Mouse (Mus musculus) CH12.LX (cell line): ENCODE measurements at regions not wholly inside any gene's neighbourhood (a gene's known extent, or its start where the extent isn't known, plus 50 kb on each side); places are given as distances from the start of the nearest gene placed in this dataset.

Experiments used
- DNase-seq: peaks from one replicate; pipeline ENCODE4 v3.0.0-alpha.2; 2013; ENCODE audit errors: extremely low read depth
- H3K27ac ChIP-seq: 2 replicates; pipeline ENCODE4 v1.5.1; 2012; ENCODE audit warnings: low read depth, mild to moderate bottlenecking, control low read depth, moderate library complexity; ENCODE audit not compliant: insufficient read depth
- H3K27me3 ChIP-seq: replicated peaks from 2 replicates; pipeline ENCODE3; 2012; ENCODE audit warnings: inconsistent platforms
- H3K36me3 ChIP-seq, 2 experiments: replicated peaks in 1 of 2; 2 replicates each; pipeline versions ENCODE3 to v1.6.1; 2012; ENCODE audit warnings: inconsistent platforms in 1 of 2, low read length in 1 of 2, mild to moderate bottlenecking in 1 of 2, mixed read lengths in 1 of 2, moderate library complexity in 1 of 2; ENCODE audit not compliant: control insufficient read depth in 1 of 2, insufficient read depth in 1 of 2
- H3K4me1 ChIP-seq, 2 experiments: 2 replicates each; pipeline ENCODE4 v1.6.1; 2012; ENCODE audit warnings: inconsistent platforms in 1 of 2, moderate library complexity in 1 of 2; ENCODE audit not compliant: insufficient read depth in 2 of 2, control insufficient read depth in 1 of 2
- H3K4me2 ChIP-seq: 2 replicates; pipeline ENCODE4 v1.6.1; 2012; ENCODE audit warnings: low read depth, mild to moderate bottlenecking, control low read depth; ENCODE audit not compliant: poor library complexity, insufficient read depth, severe bottlenecking
- H3K4me3 ChIP-seq, 3 experiments: fragments of 150-350 bp in 1 of 3; sonication (generic) in 1 of 3; replicated peaks in 1 of 3; 2 replicates each; pipeline versions ENCODE3 to v1.5.1; 2011 to 2012; ENCODE audit warnings: low read depth in 2 of 3, low read length in 2 of 3, mild to moderate bottlenecking in 2 of 3, moderate library complexity in 2 of 3, control low read depth in 1 of 3, improper control_type of control experiment in 1 of 3, inconsistent platforms in 1 of 3, mixed read lengths in 1 of 3; ENCODE audit not compliant: poor library complexity in 1 of 3
- H3K79me2 ChIP-seq: replicated peaks from 2 replicates; pipeline ENCODE4 v1.6.1; 2012; ENCODE audit warnings: mild to moderate bottlenecking, moderate library complexity; ENCODE audit not compliant: control insufficient read depth, poor library complexity, insufficient read depth, severe bottlenecking; ENCODE audit errors: extremely low read depth
- H3K9ac ChIP-seq: 2 replicates; pipeline ENCODE4 v1.6.1; 2012; ENCODE audit warnings: low read depth, mild to moderate bottlenecking, control low read depth, moderate library complexity; ENCODE audit not compliant: insufficient read depth
- H3K9me3 ChIP-seq: replicated peaks from 2 replicates; pipeline ENCODE3; 2012; ENCODE audit warnings: low read length, inconsistent platforms, mixed read lengths
- BHLHE40 ChIP-seq: IDR thresholded peaks from 2 replicates; pipeline ENCODE4 v1.6.1; 2011; ENCODE audit warnings: mild to moderate bottlenecking, low read depth, low read length, improper control_type of control experiment
- CHD2 ChIP-seq: IDR thresholded peaks from 2 replicates; pipeline ENCODE4 v1.6.1; 2011; ENCODE audit warnings: low read length, improper control_type of control experiment
- E2F4 ChIP-seq: IDR thresholded peaks from 2 replicates; pipeline ENCODE4 v1.6.1; 2011; ENCODE audit warnings: low read depth, low read length, improper control_type of control experiment; ENCODE audit not compliant: insufficient replicate concordance
- ELF1 ChIP-seq: IDR thresholded peaks from 2 replicates; pipeline ENCODE4 v1.6.1; 2014; ENCODE audit warnings: low read depth, mild to moderate bottlenecking, inconsistent platforms, low read length, improper control_type of control experiment
- ETS1 ChIP-seq: conservative IDR thresholded peaks from 2 replicates; pipeline ENCODE4 v1.6.1; 2012; ENCODE audit warnings: low read depth, mild to moderate bottlenecking, inconsistent platforms, low read length, improper control_type of control experiment, moderate library complexity
- IRF4 ChIP-seq: IDR thresholded peaks from 2 replicates; pipeline ENCODE4 v1.6.1; 2014; ENCODE audit warnings: low read depth, mild to moderate bottlenecking, inconsistent platforms, low read length, improper control_type of control experiment
- MAFK ChIP-seq: IDR thresholded peaks from 2 replicates; pipeline ENCODE4 v1.6.1; 2011; ENCODE audit warnings: low read length, improper control_type of control experiment; ENCODE audit not compliant: insufficient replicate concordance
- MAX ChIP-seq: IDR thresholded peaks from 2 replicates; pipeline ENCODE4 v1.6.1; 2011; ENCODE audit warnings: low read length, improper control_type of control experiment
- MAZ ChIP-seq: IDR thresholded peaks from 2 replicates; pipeline ENCODE4 v1.6.1; 2012; ENCODE audit warnings: low read depth, mild to moderate bottlenecking, inconsistent platforms, low read length, improper control_type of control experiment, moderate library complexity
- MXI1 ChIP-seq: IDR thresholded peaks from 2 replicates; pipeline ENCODE4 v1.6.1; 2011; ENCODE audit warnings: mild to moderate bottlenecking, low read depth, low read length, improper control_type of control experiment
- NELFE ChIP-seq: IDR thresholded peaks from 2 replicates; pipeline ENCODE4 v1.6.1; 2011; ENCODE audit warnings: low read depth, low read length, improper control_type of control experiment
- POLR2A ChIP-seq: IDR thresholded peaks from 2 replicates; pipeline ENCODE4 v1.6.1; 2011; ENCODE audit warnings: low read depth, mild to moderate bottlenecking, improper control_type of control experiment, low read length
- POLR2AphosphoS2 ChIP-seq: IDR thresholded peaks from 2 replicates; pipeline ENCODE4 v1.6.1; 2011; ENCODE audit warnings: low read depth, low read length, improper control_type of control experiment
- RCOR1 ChIP-seq: conservative IDR thresholded peaks from 2 replicates; pipeline ENCODE4 v1.6.1; 2012; ENCODE audit warnings: low read depth, mild to moderate bottlenecking, inconsistent platforms, low read length, improper control_type of control experiment
- SIN3A ChIP-seq: IDR thresholded peaks from 2 replicates; pipeline ENCODE4 v1.6.1; 2012; ENCODE audit warnings: low read length, improper control_type of control experiment, inconsistent platforms
- TCF12 ChIP-seq: IDR thresholded peaks from 2 replicates; pipeline ENCODE4 v1.6.1; 2014; ENCODE audit warnings: low read depth, mild to moderate bottlenecking, inconsistent platforms, low read length, improper control_type of control experiment
- USF1 ChIP-seq: IDR thresholded peaks from 2 replicates; pipeline ENCODE4 v1.6.1; 2014; ENCODE audit warnings: low read depth, mild to moderate bottlenecking, inconsistent platforms, low read length, improper control_type of control experiment
- USF2 ChIP-seq: conservative IDR thresholded peaks from 2 replicates; pipeline ENCODE4 v1.6.1; 2011; ENCODE audit warnings: low read depth, low read length, improper control_type of control experiment
- ZKSCAN1 ChIP-seq: IDR thresholded peaks from 2 replicates; pipeline ENCODE4 v1.6.1; 2012; ENCODE audit warnings: low read depth, inconsistent platforms, low read length, improper control_type of control experiment, borderline replicate concordance
- dilution Hi-C: fragments of 300-500 bp; cut with MboI; formaldehyde crosslinking; loops from 2 replicates; pipeline ENCODE4 v1.14.3; 2020; ENCODE audit warnings: low sequenced_read_pairs; ENCODE audit not compliant: extremely low pct_unique_long_range_greater_than_20kb, extremely low pct_ligation_motif_present
- in situ Hi-C: fragments of 300-500 bp; cut with MboI; formaldehyde crosslinking; loops from 3 replicates; pipeline ENCODE4 v1.14.3; 2019; ENCODE audit warnings: low sequenced_read_pairs, low pct_ligation_motif_present, low pct_unique_long_range_greater_than_20kb, mixed read lengths

GRCm38 (mm10) chr7:135798441-135798840, 82.3 kb upstream of the Mki67 start:
- Histone ChIP-seq H3K4me3 (no peak overlapping the region), H3K4me2 (no peak overlapping the region), H3K4me1 (peaks cover 0 to 3% of the 10 kb centered on the region in 2 experiments; a peak in 1 of 4 replicates), H3K9me3 (no peaks in the 10 kb centered on the region), H3K79me2 (no peaks in the 10 kb centered on the region), H3K27ac (no peak overlapping the region), H3K9ac (no peak overlapping the region), H3K27me3 (peaks cover 40% of the 10 kb centered on the region), H3K36me3 (no peaks in the 10 kb centered on the region)
- TF ChIP-seq MAZ (no peak), CHD2 (no peak), BHLHE40 (no peak), MAX (no peak), POLR2A (no peak), NELFE (no peak), ZKSCAN1 (no peak), MXI1 (no peak), TCF12 (no peak), MAFK (no peak), RCOR1 (no peak), IRF4 (no peak)
- no peak for DNase-seq
- in situ Hi-C loops (no loop called here), dilution Hi-C loops (no loop called here)

- H3K4me3 ChIP-seq: no peak overlapping the region
- H3K4me1 ChIP-seq: no peaks in the 10 kb centered on the region
- no peak overlapping the region for H3K9ac ChIP-seq
- H3K27ac ChIP-seq: no peak overlapping the region
- in situ Hi-C loops (no loop called here), dilution Hi-C loops (no loop called here)
- no peak overlapping the region for H3K4me2 ChIP-seq
- no peaks in the 10 kb centered on the region for H3K79me2 ChIP-seq
- DNase-seq: no peak
- no peaks in the 10 kb centered on the region for H3K9me3 ChIP-seq
- H3K27me3 ChIP-seq: peaks cover 14% of the 10 kb centered on the region
- TF ChIP-seq E2F4 (no peak), MXI1 (no peak), POLR2AphosphoS2 (no peak), TCF12 (no peak), SIN3A (no peak), ELF1 (no peak), ETS1 (no peak), MAZ (no peak), USF2 (no peak), MAX (no peak), IRF4 (no peak), USF1 (no peak), POLR2A (no peak)
- H3K36me3 ChIP-seq: no peaks in the 10 kb centered on the region
Measured at GRCm38 (mm10) chr7:135802598-135803121, 86.5 kb upstream of the Mki67 start.
